Mouse (Mus musculus): ENCODE results near the gene Lamc1. TPM values are rescaled to one million over a fixed set of nuclear protein-coding genes. Genes with fewer than 3 reads are reported as not detected.
A peak's percentile ranks its signal among the peaks of the same experiment; 100 is the strongest.

Lamc1 gene
- polyA plus RNA-seq, 1 experiment from 2014 or later: 25.6 TPM

DNA sequence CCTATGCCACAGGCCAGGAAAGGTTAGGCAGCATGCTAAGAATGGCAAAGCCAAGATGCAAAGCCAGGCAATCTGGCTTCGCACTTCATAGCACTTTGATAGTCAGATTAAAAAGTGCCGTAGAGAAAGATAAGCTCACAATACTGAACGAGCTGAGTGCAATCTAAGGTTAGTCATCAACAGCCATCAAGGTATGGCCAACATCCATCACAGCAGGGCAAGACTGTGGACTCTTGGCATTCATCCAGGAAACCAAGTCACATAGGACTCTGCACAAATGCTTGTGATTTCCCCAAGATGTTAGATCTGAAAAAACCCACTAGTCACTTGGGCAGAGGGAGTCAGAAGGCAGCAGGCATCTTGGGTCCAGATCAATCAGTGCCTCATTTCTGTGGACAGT is 144.5 kb downstream of the Lamc1 start:
- H3K36me3 ChIP-seq: no peaks in the 10 kb centered on the region
- H3K9me3 ChIP-seq (replicated peaks): no peaks in the 10 kb centered on the region
- peaks cover 12% of the 10 kb centered on the region for H3K4me1 ChIP-seq
- no peak overlapping the region for H3K4me3 ChIP-seq
- peaks cover 55% of the 10 kb centered on the region for H3K27me3 ChIP-seq (ENCODE audit: low read depth, poor library complexity, severe bottlenecking)
- H3K27ac ChIP-seq: no peak overlapping the region
- no peak for DNase-seq (ENCODE audit: low spot score)
- WGBS: 92% methylated on average over 3 of the region's 3 CpGs

DNA sequence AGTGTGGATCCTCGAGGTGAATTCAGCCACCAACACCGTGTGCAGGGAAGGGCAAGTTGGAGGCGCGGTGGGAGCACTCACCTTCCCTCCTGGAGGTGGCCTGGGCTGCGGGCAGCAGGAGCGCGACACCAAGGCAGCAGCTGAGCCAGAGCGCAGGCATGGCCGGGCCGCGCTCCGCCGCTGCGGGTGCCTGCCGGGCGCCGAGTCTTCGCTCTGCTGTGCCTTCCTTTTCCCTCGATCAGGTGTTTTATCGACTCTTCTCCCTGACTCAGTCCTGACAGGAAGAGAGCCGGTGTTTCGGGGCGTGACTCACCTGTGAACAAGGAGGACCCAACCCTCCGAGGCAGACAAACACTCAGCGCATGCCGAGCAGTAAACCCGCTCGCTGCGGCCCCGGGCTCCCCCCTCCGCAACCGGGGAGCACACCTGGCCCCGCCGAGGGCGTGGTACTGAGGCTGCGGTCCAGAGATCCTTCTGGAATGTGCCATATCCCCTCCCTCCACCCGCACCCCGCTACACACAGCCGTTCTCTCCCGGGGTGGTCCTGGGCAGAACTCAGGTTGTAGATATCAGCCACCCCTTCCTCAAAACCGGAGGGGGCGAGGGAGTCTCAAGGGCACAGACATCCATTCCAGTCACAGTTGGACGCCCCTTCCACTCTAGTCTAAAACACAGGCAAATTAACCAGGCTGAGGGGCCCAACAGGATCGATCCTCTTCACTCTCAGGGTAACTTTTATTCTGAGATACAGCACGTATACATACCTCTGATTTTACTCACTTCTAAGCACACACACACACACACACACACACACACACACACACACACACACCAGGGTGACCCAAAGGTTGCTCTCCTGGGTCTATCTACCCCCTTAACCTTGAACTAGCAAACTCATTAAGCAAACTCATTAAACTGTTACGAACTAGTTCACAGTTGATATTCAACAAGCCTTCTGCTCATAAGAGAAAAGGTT is 146.5 kb downstream of the Lamc1 start, which contains the start of gene Lamc2:
Gene Lamc2 (minus strand): TSS at position 620 of the 976 bp plus-strand sequence.
- Histone ChIP-seq H3K27me3 (ENCODE audit: low read depth, poor library complexity, severe bottlenecking) (peaks cover 60% of the 10 kb centered on the region), H3K4me3 (peak within 1 kb of the TSS; percentile 56), H3K4me1 (peaks cover 12% of the 10 kb centered on the region), H3K27ac (peak within 1 kb of the TSS; percentile 26; the same call in 1 of the 2 replicates), H3K36me3 (no peaks in the 10 kb centered on the region), H3K9me3 (replicated peaks) (no peaks in the 10 kb centered on the region)
- 2% methylated on average over 46 of the region's 46 CpGs for WGBS
- peak; percentile 62 for DNase-seq (ENCODE audit: low spot score)

DNA sequence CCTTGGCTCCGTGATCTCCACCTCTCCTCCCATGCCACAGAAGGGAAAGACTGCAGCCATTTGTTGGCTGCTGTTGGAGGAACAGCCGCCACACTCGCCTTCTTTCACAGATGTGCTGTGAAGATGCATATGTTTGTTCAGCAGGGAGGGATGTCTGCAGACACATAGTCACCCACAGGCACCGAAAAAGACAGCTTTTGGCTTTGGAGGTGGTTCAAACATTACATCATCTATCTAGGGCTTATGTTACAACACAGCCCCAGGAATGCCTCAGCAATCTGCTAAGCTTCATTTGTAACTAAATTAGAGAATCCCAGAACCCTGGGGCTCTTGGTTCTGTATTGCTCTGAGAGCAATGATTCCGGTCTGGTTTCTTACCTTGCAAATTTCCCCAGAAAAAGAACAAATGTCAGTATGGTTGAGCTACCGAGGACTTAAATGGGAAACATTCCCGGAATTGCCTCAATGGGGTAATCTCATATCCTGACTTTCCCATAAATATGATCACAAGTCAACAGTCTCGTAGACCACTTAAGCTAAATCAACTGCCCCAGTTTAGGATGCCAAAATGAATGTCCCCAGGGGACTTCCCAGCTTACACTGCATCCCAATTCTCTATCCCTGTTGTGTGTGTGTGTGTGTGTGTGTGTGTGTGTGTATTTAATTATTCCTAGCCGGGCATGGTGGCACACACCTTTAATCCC is 151.8 kb downstream of the Lamc1 start:
- Histone ChIP-seq H3K27ac (no peak overlapping the region), H3K36me3 (no peaks in the 10 kb centered on the region), H3K27me3 (ENCODE audit: low read depth, poor library complexity, severe bottlenecking) (peaks cover 30% of the 10 kb centered on the region), H3K4me1 (peaks cover 4% of the 10 kb centered on the region), H3K9me3 (replicated peaks) (no peaks in the 10 kb centered on the region), H3K4me3 (no peak overlapping the region)
- WGBS: 63% methylated on average over 9 of the region's 9 CpGs
- DNase-seq (ENCODE audit: low spot score): no peak

DNA sequence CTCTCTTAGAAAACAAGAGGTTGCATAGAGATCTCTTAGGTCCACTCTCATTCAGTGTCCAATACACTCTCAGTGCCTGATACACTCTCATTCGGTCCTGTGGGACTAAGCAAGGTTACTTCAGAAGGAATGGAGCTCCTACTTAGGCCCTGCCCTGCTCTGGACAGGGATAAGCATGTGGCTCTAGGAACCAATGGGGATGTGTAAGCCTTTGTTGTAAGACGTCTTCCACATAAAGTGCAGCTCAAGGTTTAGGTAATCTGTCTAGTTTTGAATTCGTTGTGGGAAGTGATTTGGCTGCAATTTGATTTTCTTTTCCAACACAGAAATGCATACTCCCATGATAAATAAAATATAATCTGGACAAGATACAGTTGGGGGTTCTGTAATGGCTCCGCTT is 152.4 kb downstream of the Lamc1 start:
- 83% methylated on average over 4 of the region's 4 CpGs for WGBS
- no peak overlapping the region for H3K27ac ChIP-seq
- no peak for DNase-seq (ENCODE audit: low spot score)
- H3K27me3 ChIP-seq (ENCODE audit: low read depth, poor library complexity, severe bottlenecking): peaks cover 24% of the 10 kb centered on the region
- no peaks in the 10 kb centered on the region for H3K9me3 ChIP-seq (replicated peaks)
- no peaks in the 10 kb centered on the region for H3K4me1 ChIP-seq
- no peak overlapping the region for H3K4me3 ChIP-seq
- no peaks in the 10 kb centered on the region for H3K36me3 ChIP-seq

DNA sequence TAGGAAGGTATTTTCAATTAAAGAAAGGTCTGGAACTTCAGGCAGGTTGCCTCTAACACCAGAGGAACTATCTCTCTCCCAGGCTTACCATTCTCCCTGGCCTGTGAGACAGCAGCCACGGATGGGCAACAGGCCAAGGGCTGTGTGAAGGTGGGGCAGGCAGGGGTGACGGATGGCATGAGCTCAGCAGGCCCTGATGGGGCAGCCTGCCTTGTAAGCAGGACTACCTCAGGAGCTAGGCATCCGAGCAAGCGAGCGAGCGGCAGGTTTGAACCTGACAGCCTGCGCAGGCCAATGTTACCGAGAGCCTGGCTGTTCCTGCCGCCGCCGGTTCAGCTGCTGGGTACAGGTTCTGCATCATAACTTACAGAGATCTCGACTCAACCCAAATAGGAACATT is 157.8 kb downstream of the Lamc1 start:
- Histone ChIP-seq H3K9me3 (replicated peaks) (no peaks in the 10 kb centered on the region), H3K4me1 (peaks cover 11% of the 10 kb centered on the region), H3K4me3 (no peak overlapping the region), H3K27me3 (ENCODE audit: low read depth, poor library complexity, severe bottlenecking) (no peaks in the 10 kb centered on the region), H3K36me3 (no peaks in the 10 kb centered on the region), H3K27ac (no peak overlapping the region)
- no peak for DNase-seq (ENCODE audit: low spot score)
- WGBS: 61% methylated on average over 12 of the region's 12 CpGs

DNA sequence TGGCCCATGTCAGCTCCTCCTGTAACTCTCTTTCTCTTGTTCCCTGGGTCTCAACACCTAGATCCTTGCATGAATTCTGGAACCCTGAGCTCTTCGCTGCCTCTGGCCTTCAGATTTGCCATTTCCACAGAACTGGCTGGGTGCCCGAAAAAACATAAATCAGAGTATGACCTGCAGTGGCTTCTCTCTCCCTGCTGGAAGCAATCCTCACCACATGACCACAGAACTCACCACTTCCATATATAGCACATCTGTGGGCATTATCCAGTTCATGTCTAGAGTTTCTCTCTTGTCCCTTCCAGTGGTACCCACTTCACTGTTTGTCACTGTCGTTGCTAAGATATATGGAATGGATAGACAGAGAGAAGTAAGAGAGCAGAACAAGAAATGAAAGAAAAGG is 159.3 kb downstream of the Lamc1 start:
- Histone ChIP-seq H3K27ac (no peak overlapping the region), H3K36me3 (no peaks in the 10 kb centered on the region), H3K9me3 (replicated peaks) (no peaks in the 10 kb centered on the region), H3K27me3 (ENCODE audit: low read depth, poor library complexity, severe bottlenecking) (no peaks in the 10 kb centered on the region), H3K4me1 (peaks cover 11% of the 10 kb centered on the region), H3K4me3 (no peak overlapping the region)
- DNase-seq (ENCODE audit: low spot score): no peak
- WGBS: 83% methylated on average over 3 of the region's 3 CpGs

DNA sequence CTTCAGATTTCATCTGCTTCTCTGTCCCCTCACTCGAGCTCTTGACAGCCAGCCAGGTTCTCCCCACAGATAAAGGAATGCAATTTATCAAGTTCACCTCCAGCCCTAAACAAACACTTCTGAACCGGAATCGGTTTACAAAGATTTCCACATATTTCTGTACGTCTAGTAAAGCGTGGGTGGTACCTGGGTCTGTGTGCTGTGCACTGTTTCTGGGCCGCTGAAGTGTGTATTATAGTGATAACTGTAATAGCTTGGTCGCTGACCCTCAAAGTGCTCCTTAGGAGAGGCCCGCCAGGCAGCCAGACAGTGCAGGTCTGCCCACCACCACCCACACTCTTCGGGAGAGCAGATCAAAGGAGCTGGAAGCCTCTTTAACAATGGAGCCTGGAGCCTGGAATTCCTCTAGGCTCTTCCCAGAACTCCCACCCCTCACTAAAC is 160.3 kb downstream of the Lamc1 start:
- Histone ChIP-seq H3K27ac (peak overlapping the region; percentile 66), H3K9me3 (replicated peaks) (no peaks in the 10 kb centered on the region), H3K4me3 (no peak overlapping the region), H3K4me1 (peaks cover 11% of the 10 kb centered on the region), H3K27me3 (ENCODE audit: low read depth, poor library complexity, severe bottlenecking) (no peaks in the 10 kb centered on the region), H3K36me3 (no peaks in the 10 kb centered on the region)
- 22% methylated on average over 9 of the region's 9 CpGs for WGBS
- peak; percentile 37 for DNase-seq (ENCODE audit: low spot score)

DNA sequence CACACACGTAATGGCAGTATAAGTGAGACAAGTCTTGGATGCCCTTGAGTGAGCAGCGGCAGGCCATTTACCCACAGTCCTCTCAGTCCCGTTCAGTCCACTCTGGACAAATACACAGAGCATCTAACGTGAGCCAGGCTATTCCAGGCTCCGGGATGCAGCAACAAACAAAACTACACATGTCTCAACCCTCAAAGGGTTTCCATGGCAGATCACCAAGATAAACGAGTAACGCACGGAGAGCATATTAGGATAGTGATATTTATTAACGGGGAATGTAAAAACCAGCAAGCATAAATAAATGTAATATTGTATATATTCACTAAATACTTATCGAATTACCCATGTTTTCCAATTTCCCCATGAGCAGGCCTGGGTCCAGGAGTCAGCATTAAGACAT is 161.6 kb downstream of the Lamc1 start:
- Histone ChIP-seq H3K27ac (no peak overlapping the region), H3K4me3 (no peak overlapping the region), H3K4me1 (peaks cover 11% of the 10 kb centered on the region), H3K36me3 (no peaks in the 10 kb centered on the region), H3K27me3 (ENCODE audit: low read depth, poor library complexity, severe bottlenecking) (no peaks in the 10 kb centered on the region), H3K9me3 (replicated peaks) (no peaks in the 10 kb centered on the region)
- DNase-seq (ENCODE audit: low spot score): no peak
- 90% methylated on average over 10 of the region's 10 CpGs for WGBS

Other genes starting within 250 kb of the Lamc1 start
- 3.1 and 3.3 TPM in 2 replicates for gene Lamc2, start 146.3 kb downstream of the Lamc1 start, polyA plus RNA-seq (2016; fragmentation: Nextera tagmentation; extraction: Ambion mirVana)
- 0.14 and 0.15 TPM in 2 replicates for gene Shcbp1l, start 92.4 kb upstream of the Lamc1 start, polyA plus RNA-seq (2016; fragmentation: Nextera tagmentation; extraction: Ambion mirVana)
- gene Dhx9, start 154.9 kb upstream of the Lamc1 start, polyA plus RNA-seq (2016; fragmentation: Nextera tagmentation; extraction: Ambion mirVana): 37.0 and 40.9 TPM in 2 replicates
- gene Npl, start 217.3 kb upstream of the Lamc1 start, polyA plus RNA-seq (2016; fragmentation: Nextera tagmentation; extraction: Ambion mirVana): 4.9 and 5.2 TPM in 2 replicates

Data from limb, embryonic 10.5 days (tissue).